Mouse (Mus musculus): ENCODE data around the gene Pld2.
"Not testable (repeated sequence)": the region's sequence is repeated elsewhere in the genome, so short reads cannot be mapped to it uniquely, and the experiment has no call there.

Pld2 gene

DNA sequence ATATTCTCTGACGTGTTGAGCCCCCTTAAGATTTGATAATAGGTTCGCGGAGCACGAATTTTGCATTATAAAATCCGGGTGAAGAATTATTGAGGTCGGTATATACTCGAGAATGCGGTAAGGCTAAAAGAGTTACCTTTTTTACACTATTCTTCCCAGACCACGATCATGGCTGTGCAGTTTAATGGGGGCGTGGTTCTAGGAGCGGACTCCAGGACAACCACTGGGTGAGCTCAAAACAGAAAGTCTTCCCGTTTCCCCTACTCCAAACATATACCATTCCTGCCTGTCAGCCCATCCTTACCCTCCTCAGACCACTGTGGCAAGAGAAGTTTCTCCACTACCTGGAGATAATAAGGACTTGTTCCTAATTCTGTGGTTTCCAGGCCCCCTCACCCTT lies 14.1 kb upstream of the Pld2 start:
- DNase-seq (ENCODE audit: low read depth, low spot score), result no peak

DNA sequence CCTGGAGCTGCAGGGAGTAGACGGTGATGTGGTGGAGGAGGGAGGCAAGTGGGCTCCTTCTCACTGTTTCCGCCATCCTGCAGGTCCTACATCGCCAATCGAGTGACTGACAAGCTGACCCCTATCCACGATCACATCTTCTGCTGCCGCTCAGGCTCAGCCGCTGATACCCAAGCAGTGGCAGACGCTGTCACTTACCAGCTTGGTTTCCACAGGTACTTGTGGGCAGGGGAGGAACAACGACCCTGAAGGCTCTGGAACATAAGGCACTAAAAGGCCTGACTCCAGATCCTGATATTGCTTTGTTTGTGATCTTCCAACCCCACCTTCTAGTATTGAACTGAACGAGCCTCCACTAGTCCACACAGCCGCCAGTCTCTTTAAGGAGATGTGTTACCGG lies 13.7 kb upstream of the Pld2 start:
- no peak for DNase-seq (ENCODE audit: low read depth, low spot score)

DNA sequence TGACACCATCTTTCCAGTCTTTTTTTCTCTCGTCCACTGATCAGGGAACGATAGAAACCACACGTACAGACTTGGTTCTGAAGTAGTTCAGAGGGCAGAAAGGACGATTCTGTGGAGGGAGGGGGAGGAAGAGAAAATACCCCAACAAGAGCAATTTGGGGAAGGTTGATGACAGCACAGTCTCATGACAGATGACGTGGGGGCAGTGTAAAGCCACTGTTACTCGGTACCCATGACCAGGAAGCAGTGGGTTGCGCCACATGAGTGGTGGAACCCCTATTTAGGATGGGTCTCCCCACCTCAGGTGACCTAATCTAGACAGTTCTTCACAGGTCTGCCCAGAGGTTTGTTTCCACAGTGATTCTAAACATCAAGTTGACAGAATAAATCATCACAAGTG lies 11.3 kb upstream of the Pld2 start:
- DNase-seq (ENCODE audit: low read depth, low spot score), result no peak

DNA sequence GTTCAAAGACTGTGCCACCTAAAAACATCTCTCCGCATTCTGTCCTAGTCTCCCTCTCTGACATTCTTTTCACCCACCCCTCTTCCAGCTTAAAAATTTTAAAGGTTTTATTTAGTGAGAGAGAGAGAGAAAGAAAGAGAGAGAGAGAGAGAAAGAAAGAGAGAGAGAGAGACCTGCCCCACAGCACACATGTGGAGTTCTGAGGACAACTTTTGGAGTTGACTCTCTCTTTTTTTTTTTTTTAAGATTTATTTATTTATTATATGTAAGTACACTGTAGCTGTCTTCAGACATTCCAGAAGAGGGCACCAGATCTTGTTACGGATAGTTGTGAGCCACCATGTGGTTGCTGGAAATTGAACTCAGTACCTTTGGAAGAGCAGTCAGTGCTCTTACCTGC lies 8.8 kb upstream of the Pld2 start:
- not testable (repeated sequence) for DNase-seq (ENCODE audit: low read depth, low spot score)

DNA sequence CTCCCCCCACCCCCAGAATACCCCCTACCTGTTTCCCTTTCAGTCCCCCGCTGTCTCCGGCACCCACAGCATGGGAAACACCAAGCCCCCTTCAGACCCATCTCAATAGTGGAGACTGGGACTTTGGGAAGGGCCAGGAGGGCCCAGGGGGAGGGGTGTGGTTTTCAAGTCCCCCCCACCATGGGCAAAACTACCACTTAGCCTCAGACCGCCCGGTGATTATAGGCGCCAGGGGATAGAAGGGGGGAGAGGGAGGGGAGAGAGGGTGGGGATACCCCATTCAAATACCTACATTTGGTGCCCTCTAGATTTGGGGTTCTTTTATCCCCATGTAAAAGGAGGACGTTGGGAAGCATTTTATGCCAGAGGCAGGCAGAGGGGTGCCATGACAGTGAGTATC lies 7.0 kb upstream of the Pld2 start, which contains the start of gene Gm40193:
Gm40193 (minus strand) TSS at position 101 of the 400 bp plus-strand sequence.
- no peak for DNase-seq (ENCODE audit: low read depth, low spot score)

DNA sequence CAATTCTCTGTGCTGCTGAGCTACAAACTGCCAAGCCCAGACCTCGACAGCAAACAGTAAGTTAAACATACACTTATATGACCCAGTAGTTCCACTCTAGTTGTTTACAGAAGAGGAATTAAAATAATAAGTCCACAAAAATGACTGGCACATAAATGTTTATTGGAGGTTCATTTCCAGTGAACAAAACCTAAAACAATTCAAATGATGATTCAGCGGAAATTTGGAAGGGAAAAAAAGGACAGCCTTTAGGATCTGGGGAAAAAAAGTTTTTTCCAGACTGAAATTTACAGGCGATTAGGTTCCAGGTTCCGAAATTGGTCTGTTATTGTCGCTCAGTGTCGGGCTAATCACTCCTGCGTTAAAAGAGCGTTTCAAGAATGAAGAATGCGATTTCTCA lies 441 bp upstream of the Pld2 start:
- DNase-seq (ENCODE audit: low read depth, low spot score), result no peak

DNA sequence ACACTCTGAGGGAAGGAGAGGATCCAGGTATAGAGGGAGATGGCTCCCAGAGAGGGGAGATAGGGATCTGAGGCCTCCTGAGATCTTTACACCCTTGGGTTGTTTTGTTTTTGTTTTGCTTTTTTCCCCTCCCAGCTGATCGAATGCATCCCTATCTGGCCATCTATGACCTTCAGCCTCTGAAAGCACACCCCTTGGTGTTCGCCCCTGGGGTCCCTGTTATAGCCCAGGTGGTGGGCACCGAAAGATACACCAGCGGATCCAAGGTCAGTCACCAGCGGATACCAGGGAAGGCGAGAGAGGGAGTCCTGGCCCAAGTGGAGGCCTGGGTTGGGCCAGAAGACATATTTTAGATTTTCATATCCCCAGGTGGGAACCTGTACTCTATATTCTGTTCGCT lies 1.1 kb downstream of the Pld2 start:
- no peak for DNase-seq (ENCODE audit: low read depth, low spot score)

DNA sequence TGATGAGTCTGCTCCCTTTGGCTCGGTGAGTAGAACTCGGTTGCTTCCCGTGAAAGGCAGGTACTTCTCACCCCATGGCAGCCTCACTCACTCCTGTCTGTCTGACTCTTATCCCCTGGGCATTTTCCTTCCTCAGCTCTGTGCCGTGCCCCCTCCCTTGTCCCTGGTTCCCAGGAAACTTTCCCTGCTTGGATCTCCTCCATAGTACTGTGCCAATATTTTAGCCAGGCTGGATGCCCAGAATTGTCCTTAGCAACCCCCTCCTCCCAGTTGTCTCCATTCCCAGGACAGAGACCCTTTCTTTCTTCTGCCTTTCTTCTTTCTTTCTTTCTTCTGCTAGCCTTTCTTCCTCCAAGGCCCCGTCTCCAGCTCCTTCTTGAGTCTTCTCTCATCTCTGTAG lies 1.6 kb downstream of the Pld2 start:
- DNase-seq (ENCODE audit: low read depth, low spot score), result no peak

DNA sequence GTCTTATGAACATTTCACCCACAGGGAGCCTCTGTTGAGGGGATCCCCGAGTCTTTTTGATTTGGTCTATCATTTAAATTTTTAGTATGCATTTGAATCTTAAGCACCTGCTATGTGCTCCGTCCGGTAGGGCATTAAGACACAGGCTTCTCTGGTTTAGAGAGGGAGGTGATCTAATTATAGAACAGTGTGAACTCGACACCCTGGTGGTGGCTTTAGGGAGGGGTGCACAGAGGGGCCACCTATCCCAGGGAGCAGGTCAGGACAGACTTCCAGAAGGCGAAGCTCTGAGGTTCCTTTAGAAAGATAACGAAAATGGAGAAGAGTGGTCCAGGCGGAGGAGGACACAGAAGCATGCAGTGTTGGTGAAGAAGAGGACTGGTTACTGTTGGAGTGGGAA lies 4.6 kb downstream of the Pld2 start:
- no peak for DNase-seq (ENCODE audit: low read depth, low spot score)

DNA sequence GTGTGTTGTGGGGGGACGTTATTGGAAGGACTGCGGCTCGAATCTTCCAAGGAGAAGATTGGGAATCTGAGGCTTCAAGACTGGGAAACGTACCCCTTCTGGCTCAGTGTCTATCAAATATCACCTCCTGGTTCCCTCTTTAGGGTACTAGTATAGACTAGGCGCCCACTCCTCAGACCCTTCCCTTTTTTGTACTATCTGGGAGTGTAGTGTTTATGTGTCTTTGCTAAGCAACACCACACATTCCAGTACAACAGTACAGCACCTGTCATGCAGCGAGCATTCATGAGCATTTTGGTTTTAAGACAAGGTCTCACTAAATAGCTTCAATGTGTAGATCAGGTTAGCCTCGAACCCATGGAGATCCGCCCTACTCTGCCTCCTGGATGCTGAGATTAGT lies 11.7 kb downstream of the Pld2 start:
- DNase-seq (ENCODE audit: low read depth, low spot score), result no peak

DNA sequence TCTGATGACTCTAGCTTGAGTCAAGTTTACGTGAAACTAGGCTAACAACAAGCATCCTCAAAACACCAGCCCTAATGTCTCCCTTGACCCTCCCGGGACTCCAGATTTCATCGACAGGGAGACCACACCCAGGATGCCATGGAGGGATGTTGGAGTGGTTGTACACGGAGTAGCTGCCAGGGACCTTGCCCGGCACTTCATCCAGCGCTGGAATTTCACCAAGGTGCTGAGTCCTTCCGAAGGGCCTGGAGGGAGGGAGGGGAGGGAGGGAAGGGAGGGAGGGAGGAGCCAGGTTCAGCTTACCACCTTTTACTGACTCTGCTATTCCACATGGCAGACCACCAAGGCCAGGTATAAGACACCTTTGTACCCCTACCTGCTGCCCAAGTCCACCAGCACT lies 14.1 kb downstream of the Pld2 start:
- no peak for DNase-seq (ENCODE audit: low read depth, low spot score)

DNA sequence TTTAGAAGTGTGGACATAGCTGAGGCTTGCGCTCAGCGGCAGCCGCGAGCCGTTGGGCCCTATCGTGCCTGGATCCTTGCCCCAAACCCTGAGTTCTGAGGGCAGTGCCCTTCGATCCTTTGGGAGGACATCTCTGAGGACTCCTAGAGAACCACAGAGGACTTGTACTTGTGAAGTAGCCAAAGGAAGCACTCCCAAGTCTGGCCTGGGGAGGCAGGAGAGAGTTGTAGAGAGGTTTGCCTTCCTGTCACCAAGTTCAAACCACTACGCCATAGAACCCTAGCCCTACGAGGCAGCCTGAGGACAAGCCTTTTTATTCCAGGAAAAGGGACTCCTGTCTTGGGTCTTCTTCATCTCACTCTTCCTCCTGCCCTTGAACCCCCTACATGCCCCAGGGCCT lies 17.7 kb downstream of the Pld2 start:
- DNase-seq (ENCODE audit: low read depth, low spot score), result no peak

DNA sequence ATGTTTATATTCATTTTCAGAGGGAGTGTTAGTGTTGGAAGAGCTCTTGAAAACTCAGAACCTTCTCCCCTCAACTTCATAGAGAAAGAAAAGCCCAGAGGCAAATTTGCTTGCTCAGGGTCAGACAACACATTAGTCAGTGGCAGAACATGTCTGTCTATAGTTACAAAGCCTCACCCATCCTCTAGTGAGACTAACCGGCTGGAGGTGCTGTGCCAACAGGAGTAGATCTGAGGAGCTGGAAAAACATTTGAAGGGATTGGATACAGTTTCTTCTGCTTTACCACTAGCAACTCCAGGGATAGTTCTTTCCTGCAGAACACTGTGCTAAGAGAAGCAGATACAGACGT lies 22.0 kb downstream of the Pld2 start:
- no peak for DNase-seq (ENCODE audit: low read depth, low spot score)

DNA sequence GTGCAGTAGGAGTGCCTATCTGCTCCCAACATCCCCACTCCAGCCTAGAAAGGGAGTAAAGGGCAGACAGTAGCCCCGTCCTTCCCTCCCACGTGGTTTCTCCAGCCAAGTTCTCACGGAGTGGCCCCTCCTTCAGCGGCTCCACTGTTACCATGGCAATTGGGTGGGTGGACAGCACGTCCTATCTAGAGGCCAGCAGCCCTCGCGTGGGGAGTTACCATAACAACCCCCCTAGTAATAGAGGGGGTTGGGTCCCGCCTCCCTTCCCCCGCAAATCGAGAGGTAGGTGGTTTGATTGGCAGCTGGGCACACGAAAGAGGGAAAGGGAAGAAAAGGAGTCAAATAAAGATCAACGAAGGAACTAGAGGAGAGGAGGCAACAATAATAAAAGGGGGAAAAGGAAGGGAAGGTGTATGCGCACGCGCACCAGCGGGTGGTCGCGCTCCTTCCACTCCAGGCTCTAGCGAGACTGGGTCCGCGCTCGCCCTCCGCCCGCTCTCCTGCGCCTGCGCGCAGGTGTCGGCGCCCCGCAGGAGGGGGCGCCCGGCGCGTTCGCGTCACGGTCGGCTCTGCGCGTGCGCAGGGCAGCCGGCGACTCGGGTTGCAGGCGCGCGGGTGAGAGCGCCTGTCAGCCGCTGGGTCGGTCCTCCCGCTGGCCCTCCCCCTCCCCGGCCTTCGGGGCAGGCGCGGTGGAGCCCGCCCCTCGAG lies 22.6 kb downstream of the Pld2 start, which contains the start of gene Mink1:
Mink1 (plus strand) TSS at position 595 of the 708 bp plus-strand sequence.
- peak; percentile 96 for DNase-seq (ENCODE audit: low read depth, low spot score)

DNA sequence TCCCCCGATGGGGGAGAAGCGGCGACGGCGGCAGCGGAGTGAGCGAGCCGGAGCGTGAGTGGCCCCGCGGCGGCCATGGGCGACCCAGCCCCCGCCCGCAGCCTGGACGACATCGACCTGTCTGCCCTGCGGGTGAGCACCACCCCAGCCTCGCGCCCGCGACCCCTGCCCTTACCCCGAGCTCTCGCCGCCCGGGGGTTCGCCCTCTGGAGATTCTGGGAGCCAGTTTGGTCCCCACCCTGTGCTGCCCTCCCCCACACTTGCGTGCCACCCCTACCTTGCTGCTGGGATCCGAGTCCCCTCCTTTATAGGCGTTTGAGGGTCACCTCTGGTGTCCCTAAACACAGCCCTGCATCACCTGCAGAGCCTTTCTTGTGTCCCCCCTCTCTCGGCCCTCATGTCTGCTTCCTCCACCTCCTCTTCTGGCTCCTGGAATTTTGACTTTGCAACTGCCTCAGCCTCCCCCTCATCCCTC lies 23.2 kb downstream of the Pld2 start:
- DNase-seq (ENCODE audit: low read depth, low spot score), result no peak

DNA sequence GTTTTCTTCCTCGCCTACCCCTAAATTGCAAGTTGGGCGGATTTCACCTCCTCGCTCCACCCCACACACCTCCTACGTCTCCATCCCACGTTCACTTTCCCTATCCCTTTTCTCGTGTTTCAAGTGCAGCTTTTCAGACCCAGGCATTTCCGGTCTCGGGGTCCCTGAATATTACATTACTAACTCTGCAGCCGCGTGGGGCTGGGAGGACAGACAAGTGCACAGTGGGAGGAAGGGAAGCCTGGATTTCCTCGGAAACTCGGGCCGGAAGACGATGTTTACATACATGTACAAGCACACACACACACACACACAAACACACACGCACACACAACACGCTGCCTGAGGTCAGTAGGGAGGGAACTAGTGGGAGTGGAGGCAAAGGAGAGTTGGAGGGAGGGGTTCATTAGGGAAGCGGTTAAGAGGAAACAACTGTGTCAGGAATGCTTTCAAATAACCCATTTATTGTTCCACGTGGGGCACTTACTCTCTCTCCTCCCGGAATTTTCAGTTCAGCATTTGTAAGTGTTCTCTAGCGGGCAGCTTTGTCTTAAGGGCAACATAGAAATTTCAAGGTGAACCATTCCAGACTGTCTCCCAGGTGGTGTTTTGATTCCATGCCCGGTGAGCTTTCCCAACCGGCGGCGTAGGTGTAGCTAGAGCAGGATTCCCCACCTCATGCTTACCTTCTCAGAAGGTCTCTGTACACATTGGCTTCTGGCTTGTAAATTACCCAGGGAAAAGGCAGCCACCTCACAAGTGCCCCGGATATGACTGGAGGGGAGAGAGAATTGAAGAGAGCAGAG lies 23.8 kb downstream of the Pld2 start:
- peak; percentile 45 for DNase-seq (ENCODE audit: low read depth, low spot score)

DNA sequence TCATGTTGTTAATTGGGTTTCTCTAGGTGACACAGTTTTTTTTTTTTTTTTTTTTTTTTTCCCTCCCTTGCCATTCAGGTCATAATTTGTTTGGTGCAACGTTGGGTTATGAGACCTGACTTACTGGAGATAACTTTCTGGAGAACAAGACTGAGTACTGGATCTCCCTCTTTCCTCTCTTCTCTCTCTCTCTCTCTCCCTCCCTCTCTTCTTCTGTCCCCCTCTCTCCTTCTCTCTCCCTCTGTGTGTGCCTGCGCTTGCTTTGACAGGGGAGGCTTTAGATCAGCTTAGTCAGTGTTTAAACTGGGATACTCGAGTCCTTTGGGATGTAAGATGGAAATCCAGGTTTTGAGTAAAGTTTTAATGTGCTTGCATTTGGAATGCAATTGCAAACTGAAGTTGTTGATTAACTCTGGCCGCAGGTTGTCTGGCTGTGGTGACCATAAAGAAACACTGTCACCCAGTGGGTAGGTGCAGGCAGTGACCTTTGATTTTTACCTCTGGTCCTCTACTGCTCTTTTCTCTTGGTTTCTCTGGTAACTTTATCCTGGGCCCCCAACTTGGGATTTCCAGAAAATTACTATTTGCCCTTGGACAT lies 24.5 kb downstream of the Pld2 start:
- no peak for DNase-seq (ENCODE audit: low read depth, low spot score)

DNA sequence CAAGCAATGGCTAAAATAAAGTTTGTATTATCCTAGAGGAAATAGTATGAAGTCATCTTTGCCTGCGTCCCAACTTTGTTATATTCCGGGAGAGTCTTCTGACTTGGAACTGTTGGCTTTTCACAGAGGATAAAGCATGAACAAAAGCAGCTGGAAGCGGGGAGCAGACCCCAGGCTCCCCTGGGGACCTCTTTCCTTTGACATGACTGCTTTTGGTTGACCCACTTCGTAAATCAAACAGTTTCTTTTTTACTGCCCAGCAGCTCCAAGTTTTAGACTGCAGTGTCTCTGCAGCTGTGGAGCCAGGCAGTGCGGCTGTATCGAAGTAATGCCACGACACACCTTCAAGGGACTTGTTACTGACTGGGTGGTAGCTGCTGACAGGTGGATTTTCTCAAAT lies 26.7 kb downstream of the Pld2 start:
- no peak for DNase-seq (ENCODE audit: low read depth, low spot score)

DNA sequence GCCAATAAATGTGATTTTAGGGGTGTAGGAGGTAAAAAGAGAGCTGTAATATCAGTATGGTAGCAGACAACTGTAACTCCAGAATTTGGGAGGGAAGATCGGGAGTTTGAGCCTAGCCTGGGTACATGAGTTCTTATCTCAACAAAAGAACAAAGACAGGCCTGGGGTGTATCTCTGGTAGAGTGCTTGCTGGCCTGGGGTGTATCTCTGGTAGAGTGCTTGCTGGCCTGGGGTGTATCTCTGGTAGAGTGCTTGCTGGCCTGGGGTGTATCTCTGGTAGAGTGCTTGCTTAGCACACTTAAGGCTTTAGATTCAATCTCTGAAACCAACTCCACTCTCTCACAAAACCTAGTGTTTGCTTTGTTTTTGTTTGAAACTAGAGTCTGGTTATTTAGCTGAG lies 30.8 kb downstream of the Pld2 start:
- DNase-seq (ENCODE audit: low read depth, low spot score), result not testable (repeated sequence)

DNA sequence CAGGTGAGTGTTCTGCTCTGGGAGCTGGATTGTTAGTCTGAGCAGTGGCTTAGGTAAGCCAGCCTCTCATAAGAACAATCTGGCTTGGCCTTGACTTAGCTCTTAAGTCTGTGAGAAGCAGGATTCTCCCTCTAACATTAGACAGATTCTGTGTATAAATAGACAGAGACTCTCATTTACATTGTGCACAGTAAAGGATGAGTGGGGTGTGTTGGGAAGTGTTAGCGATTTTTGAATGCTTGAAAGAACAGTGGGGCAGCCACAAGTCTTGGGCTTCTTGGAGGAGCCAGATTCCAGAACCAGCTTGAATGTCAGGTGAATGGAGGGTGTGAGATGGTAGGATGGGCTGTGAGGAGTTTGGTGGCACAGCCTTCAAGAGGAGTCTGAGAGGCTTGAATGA lies 31.8 kb downstream of the Pld2 start:
- peak; percentile 74 for DNase-seq (ENCODE audit: low read depth, low spot score)

DNA sequence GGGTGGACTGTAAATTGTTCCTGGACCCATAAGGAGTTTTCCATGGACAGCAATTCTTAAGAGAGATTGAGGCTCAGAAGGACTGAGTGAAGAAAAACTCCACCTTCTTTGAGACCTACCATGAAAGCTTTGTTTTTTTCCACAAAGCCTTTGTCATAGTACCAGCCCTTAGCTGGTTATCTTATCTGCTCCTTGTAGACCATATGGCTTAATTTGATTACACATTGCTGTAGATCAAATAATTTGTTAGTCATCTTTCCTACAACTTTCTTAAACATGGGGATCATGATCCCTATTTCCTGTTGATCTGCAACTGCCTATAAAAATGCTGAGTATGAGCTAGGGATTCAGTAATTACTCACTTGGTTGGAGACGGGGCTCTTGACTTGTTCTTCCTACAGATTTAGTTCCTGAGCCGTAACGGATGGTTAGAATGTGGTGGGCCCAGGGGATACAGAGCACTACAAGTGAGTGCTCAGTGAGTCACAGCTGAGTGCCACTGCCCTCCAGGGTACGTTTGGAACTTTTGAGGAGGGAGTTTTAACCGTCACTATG lies 32.6 kb downstream of the Pld2 start:
- DNase-seq (ENCODE audit: low read depth, low spot score), result no peak

DNA sequence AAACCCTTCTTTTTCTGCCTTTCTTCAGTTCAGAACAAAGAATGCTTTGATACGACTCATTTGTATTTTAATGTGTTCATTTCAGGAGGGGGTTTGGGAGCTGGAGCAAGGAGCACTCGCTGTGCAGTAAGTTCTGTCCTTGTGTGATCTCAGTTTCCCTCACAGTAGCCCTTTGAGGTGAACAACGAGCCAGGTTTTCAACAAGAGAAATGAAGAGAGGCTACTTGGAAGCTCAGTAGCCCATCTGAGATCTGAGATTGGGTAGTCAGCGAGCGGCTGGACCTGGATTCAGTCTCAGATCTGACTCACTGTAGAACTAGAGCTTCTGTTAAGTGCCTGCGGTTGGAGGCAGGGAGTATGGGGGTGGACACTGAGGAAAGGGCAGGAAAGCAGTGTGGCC lies 34.0 kb downstream of the Pld2 start:
- DNase-seq (ENCODE audit: low read depth, low spot score), result peak; percentile 66

Measured in brain, adult 2 months (tissue).